Mouse (Mus musculus): ENCODE results near the gene Mafg.

DNA sequence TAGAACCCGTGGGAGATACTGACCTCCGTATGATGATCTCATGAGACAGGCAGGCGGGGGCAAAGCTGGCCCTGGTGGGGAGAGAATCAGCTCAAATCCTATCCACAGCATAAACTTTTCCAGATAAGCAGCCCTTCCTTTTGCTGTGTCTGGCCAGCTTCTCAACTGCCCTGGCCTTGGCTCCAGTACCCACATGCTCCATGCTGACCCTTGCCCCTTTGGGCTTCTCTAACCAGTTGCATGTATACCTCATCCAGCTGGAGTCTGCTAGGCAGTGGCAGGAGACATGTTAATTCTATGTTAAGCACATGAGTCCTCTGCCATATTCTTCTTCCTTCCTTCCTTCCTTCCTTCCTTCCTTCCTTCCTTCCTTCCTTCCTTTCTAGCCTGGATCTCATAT lies 21.3 kb upstream of the Mafg start:
- TF ChIP-seq CTCF (IDR thresholded peaks at IDR 0.05; ENCODE audit: extremely low read depth, insufficient read depth, insufficient read length, insufficient replicate concordance) (no peak), POLR2A (IDR thresholded peaks at IDR 0.05; ENCODE audit: low read depth, low read length) (no peak)

All from spleen, adult 2 months (tissue).